Mouse (Mus musculus): ENCODE data around the gene Tmtc4.

Gene Tmtc4

DNA sequence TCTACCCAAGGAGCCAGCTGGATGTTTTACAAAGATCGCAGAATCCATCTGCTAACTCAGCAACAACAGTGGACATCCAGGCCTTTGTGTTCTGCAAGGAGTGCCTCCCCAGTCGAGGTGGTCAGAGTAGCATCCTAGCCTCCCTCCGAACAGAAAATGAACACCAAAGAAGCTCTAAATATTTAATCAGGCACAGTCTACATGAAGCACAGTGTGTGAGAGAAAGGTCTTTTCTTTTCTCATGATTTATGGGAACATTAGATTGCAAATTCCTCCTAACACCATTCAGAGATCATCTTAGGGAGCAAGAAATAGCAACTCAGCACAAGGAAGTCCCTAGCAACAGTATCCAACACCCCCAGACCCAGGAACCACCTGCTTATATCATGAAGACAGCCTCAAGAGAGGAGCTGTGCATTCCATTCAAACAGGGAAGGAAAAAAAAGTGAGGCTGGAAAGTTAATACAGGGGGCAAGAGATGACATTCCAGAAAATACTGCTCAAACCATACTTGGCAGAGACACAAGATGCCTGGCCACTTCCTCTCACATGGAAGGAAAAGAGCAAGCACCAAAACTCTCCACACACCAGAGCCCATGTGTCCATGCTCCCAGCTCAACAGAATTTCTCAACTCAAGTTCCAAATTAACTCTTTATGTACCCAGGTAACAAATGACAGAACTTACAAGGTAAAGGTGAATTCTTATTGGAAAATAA is 8.8 kb downstream of the Tmtc4 start:
- no peak for DNase-seq (ENCODE audit: low spot score)

GRCm38 (mm10) chr14:122973091-122973490 is 10.7 kb downstream of the Tmtc4 start:
- no peak for DNase-seq (ENCODE audit: low spot score)

DNA sequence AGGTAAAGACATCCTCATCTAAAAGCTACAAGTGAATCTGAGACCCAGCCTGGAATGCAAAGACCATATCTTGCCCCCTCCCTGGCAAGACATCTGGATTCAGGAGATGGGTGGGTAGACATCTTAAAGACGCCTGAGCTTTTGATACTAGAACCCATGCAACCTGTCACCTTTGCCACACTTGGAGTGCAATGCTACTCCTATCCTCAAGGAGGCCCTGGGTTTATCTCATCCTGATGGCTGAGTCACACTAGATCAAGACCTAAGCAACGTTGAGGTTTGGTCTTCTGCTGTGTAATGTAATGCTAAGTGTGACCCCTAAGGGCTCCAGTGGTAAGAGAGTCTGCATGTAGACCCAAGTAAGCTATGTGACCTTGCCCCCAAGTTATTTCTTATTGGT is 15.8 kb downstream of the Tmtc4 start:
- no peak for DNase-seq (ENCODE audit: low spot score)

- DNase-seq (ENCODE audit: low spot score) = no peak
Observed at GRCm38 (mm10) chr14:122957941-122958340, 25.9 kb downstream of the Tmtc4 start.

GRCm38 (mm10) chr14:122953331-122953730 is 30.5 kb downstream of the Tmtc4 start:
- peak; percentile 18 for DNase-seq (ENCODE audit: low spot score)

DNA sequence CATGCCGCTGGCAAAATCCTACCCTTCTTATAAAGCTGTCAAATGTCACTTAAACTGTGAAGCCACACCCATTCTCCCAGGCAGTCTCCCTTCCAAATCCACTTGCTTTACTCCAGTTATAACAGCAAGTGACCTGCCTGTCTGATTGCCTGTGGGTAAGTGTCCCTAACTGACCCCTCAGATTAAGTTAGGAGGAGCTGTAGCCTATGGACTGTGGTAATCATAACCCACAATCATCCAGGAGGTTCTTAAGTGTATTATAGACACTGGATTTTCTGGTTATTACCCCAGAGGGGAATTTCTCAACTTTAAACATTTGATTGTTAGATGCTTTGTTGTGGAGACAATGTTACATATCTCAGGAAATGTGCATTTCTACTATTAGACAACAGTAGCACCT is 31.3 kb downstream of the Tmtc4 start:
- no peak for DNase-seq (ENCODE audit: low spot score)

DNA sequence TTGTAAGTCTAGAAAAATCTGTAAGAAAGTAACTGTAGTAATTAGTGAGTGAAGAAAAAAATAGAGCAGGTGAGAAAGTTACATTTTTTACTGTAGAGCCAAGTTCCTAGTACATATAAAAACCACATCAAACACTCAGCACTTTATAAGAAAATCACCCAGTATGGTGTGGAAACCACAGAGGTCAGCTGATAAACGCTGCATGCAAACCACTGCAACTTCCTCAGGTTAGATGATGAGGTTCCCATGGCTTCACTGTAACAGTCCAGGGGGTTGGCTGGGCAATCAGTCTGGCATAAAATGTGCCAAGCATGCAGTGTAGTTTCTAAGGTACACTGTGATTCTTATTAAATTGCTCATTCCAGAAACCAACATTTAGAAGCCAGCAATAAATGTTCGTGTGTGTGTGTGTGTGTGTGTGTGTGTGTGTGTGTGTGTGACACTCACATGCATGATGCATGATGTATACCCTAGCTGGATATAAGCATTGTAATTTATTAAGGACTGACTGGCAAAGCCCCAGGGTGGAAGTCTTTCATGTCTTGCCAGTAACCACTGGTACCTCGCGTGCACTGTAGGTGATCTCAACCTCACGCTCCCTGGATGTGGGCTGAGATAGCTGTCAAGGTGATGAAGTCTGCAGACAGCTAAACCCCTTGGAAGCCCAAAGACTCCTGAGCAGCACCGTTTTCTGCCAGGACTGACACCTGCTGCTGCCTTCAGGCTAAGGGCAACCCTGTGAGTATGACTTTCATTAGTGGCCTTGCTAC is 32.0 kb downstream of the Tmtc4 start:
- no peak for DNase-seq (ENCODE audit: low spot score)

GRCm38 (mm10) chr14:122950915-122951314 is 32.9 kb downstream of the Tmtc4 start:
- no peak for DNase-seq (ENCODE audit: low spot score)

GRCm38 (mm10) chr14:122943475-122943853 is 40.4 kb downstream of the Tmtc4 start:
- DNase-seq (ENCODE audit: low spot score) = no peak

- no peak for DNase-seq (ENCODE audit: low spot score)
Observed at GRCm38 (mm10) chr14:122942757-122943474, 40.9 kb downstream of the Tmtc4 start.

- no peak for DNase-seq (ENCODE audit: low spot score)
Observed at GRCm38 (mm10) chr14:122936460-122936859, 47.4 kb downstream of the Tmtc4 start.

GRCm38 (mm10) chr14:122920011-122920410 is 63.8 kb downstream of the Tmtc4 start:
- DNase-seq (ENCODE audit: low spot score) = no peak

GRCm38 (mm10) chr14:122917676-122918075 is 66.2 kb downstream of the Tmtc4 start:
- no peak for DNase-seq (ENCODE audit: low spot score)

- DNase-seq (ENCODE audit: low spot score) = no peak
Observed at GRCm38 (mm10) chr14:122913657-122914056, 70.2 kb downstream of the Tmtc4 start, which contains the start of gene Ggact. Gene Ggact, minus strand, starts transcription at chr14:122913757.

- peak; percentile 25 for DNase-seq (ENCODE audit: low spot score)
Observed at GRCm38 (mm10) chr14:122912812-122913498, 70.9 kb downstream of the Tmtc4 start.

DNA sequence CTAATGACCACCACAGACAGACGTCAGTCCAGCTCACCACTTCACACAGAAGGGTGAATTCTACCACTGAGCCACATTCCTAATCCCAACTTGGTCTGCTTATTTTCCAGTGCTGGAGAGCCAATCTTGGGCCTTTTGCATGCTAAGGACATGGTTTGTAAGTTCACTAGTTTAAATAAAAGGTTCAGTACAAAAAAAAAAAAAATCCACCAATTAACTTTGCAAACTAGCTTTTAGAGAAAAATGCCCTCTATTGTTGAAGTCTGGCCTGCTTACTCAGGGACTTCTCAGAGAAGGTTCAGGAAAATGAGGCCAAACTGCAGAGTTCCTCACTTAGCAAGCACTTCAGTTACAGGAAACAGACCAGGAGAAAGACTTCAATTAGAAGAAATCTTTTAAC is 71.7 kb downstream of the Tmtc4 start:
- no peak for DNase-seq (ENCODE audit: low spot score)

DNA sequence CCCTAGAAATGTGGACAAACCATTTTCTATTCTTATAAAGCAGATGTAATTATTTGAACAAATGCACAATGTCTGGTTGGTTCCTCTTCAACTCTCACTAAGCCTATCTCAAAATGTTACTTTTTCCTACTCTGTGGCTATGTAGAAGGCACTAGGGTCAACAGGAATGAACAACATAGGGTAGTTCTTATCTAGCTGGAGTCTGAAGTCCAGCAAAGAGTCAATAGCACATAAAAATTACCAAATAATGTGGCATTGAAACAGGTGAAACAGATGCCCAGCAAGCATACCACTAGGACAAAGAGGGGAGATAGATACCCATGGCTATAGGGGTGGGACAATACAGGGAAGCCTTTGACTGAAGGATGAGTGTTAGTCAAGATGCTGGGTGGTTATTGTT is 72.6 kb downstream of the Tmtc4 start:
- no peak for DNase-seq (ENCODE audit: low spot score)

DNA sequence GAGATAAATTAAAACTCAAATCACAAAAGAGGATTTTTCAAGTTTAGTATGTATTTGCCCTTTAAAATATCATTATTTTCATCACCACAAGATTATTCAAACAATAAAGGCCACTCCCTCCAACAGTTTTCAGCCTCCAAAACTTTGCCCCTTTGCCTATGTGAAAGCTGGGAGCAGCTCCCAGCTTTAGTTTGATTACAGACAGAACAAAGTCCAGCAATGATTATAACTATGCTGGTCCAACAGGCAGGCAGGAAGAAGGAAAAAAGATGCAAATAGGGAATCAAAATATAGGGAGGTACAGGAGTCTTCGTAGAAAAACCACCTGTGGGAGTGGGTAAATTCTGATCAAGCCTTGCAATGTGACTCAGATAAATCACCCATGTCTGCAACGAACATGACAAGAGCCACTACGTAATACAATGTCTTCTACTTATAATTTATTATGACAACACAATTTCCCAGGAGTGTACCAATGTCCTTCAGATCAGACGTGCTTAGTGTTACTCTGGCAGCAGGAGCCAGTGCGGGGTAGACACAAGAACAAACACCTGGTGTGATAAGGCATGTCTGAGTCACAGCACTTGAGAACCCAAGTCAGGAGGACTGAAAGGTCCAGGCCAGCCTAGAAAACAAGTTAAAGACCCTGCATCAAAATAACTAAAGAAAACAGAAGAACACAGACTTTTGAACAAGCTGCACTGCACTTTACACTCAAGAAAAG is 74.3 kb downstream of the Tmtc4 start:
- no peak for DNase-seq (ENCODE audit: low spot score)

GRCm38 (mm10) chr14:122908075-122908474 is 75.8 kb downstream of the Tmtc4 start:
- no peak for DNase-seq (ENCODE audit: low spot score)

DNA sequence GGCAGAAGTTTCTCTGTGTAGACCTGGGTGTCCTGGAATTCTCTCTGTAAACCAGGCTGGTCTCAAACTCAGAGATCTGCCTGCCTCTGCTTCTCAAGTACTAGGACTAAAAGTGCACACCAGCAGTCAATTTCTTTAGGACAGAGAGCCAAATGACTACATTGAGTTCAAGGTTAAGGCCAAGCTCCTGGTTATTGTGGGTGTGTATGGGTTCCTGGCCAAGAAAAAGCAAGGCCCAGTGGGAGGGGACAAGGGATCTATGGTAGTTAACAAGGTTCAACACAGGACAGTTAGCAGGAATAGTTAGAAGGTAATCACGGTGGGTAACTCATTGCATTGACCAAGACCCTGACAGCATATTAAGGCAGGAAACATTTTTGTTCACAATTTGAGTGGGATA is 78.8 kb downstream of the Tmtc4 start:
- DNase-seq (ENCODE audit: low spot score) = no peak

- no peak for DNase-seq (ENCODE audit: low spot score)
Observed at GRCm38 (mm10) chr14:122903923-122904351, 79.9 kb downstream of the Tmtc4 start.

GRCm38 (mm10) chr14:122902884-122903283 is 81.0 kb downstream of the Tmtc4 start:
- peak; percentile 16 for DNase-seq (ENCODE audit: low spot score)

All from ovary, postnatal 10 days (tissue).